Mouse (Mus musculus) intestine, postnatal 0 days (tissue): ENCODE measurements around the gene Phyhipl. TPM values are rescaled to one million over a fixed set of nuclear protein-coding genes. Genes with fewer than 3 reads are reported as not detected.

ENCODE experiments used
- ATAC-seq: fragments of 200-750 bp; cut with Nextera tagmentation; 2 replicates; pipeline ENCODE4 v1.8.0; 2017; ENCODE audit warnings: mild to moderate bottlenecking, moderate TSS enrichment, moderate library complexity
- H3K27ac ChIP-seq: fragments of 300-500 bp; sonication (generic); 2 replicates; pipeline ENCODE4 v1.5.1; 2014; ENCODE audit warnings: mild to moderate bottlenecking, low read depth, low read length, moderate library complexity
- H3K27me3 ChIP-seq: fragments of 300-500 bp; sonication (generic); replicated peaks from 2 replicates; pipeline ENCODE4 v1.6.1; 2014; ENCODE audit warnings: low read length, mixed read lengths; ENCODE audit not compliant: control insufficient read depth, insufficient read depth
- H3K36me3 ChIP-seq: fragments of 300-500 bp; sonication (generic); 2 replicates; pipeline ENCODE4 v1.6.1; 2014; ENCODE audit warnings: mild to moderate bottlenecking, moderate library complexity; ENCODE audit not compliant: control insufficient read depth, insufficient read depth
- H3K4me1 ChIP-seq: fragments of 300-500 bp; sonication (generic); replicated peaks from 2 replicates; pipeline ENCODE4 v1.6.1; 2014; ENCODE audit warnings: antibody characterized with exemption, low read length, mixed read lengths; ENCODE audit not compliant: control insufficient read depth, insufficient read depth
- H3K4me2 ChIP-seq: fragments of 300-500 bp; sonication (generic); replicated peaks from 2 replicates; pipeline ENCODE4 v1.6.1; 2014; ENCODE audit warnings: low read depth, mild to moderate bottlenecking, moderate library complexity
- H3K4me3 ChIP-seq: fragments of 300-500 bp; sonication (generic); 2 replicates; pipeline ENCODE4 v1.5.1; 2014; ENCODE audit warnings: low read depth, low read length
- H3K9ac ChIP-seq: fragments of 300-500 bp; sonication (generic); 2 replicates; pipeline ENCODE4 v1.6.1; 2014; ENCODE audit warnings: mild to moderate bottlenecking, low read depth, low read length
- H3K9me3 ChIP-seq: fragments of 300-500 bp; sonication (generic); 2 replicates; pipeline ENCODE4 v1.6.1; 2016; ENCODE audit warnings: mixed run types; ENCODE audit not compliant: control insufficient read depth
- CTCF ChIP-seq: sonication (generic); IDR thresholded peaks from 2 replicates; pipeline ENCODE4 v1.5.1; 2016; ENCODE audit warnings: low read depth, mild to moderate bottlenecking, control low read depth, antibody characterized with exemption, moderate library complexity
- WGBS: fragments of 180-500 bp; shearing (Covaris S2); extraction: QIAGEN DNeasy Blood & Tissue Kit; methylation state at CpG from one replicate; pipeline ENCODE4 v1.1.7; 2014; 5-methylcytosine and 5-hydroxymethylcytosine counted together
- polyA plus RNA-seq: library from polyadenylated mRNA; unstranded; fragments of >200 nt; fragmentation: Nextera tagmentation; extraction: Ambion mirVana; gene quantifications from 2 replicates; pipeline ENCODE4 v1.2.1, GENCODE M21; 2015

The Phyhipl gene
- polyA plus RNA-seq, 1 experiment from 2014 or later = 1.8 TPM

GRCm38 (mm10) chr10:70654655-70655054, 1.1 kb downstream of the Phyhipl start:
- no peaks in the 10 kb centered on the region for H3K36me3 ChIP-seq
- no peak overlapping the region for H3K4me2 ChIP-seq
- H3K4me3 ChIP-seq = no peak overlapping the region
- H3K27ac ChIP-seq = no peak overlapping the region
- H3K9ac ChIP-seq = no peak overlapping the region
- H3K27me3 ChIP-seq = no peaks in the 10 kb centered on the region
- no peaks in the 10 kb centered on the region for H3K9me3 ChIP-seq
- ATAC-seq = no peak
- no peaks in the 10 kb centered on the region for H3K4me1 ChIP-seq
- TF ChIP-seq CTCF = no peak
- 67% methylated on average over 4 of the region's 4 CpGs for WGBS

- no peak for TF ChIP-seq CTCF
- Histone ChIP-seq H3K4me3 (no peak overlapping the region), H3K27ac (no peak overlapping the region), H3K9ac (no peak overlapping the region), H3K27me3 (no peaks in the 10 kb centered on the region), H3K4me1 (no peaks in the 10 kb centered on the region), H3K9me3 (no peaks in the 10 kb centered on the region), H3K36me3 (no peaks in the 10 kb centered on the region), H3K4me2 (no peak overlapping the region)
- 69% methylated on average over 3 of the region's 3 CpGs for WGBS
- ATAC-seq = no peak
Observed at GRCm38 (mm10) chr10:70654139-70654538, 1.6 kb downstream of the Phyhipl start.

- no peak overlapping the region for H3K27ac ChIP-seq
- no peak overlapping the region for H3K4me2 ChIP-seq
- H3K9ac ChIP-seq = no peak overlapping the region
- no peaks in the 10 kb centered on the region for H3K9me3 ChIP-seq
- H3K4me3 ChIP-seq = no peak overlapping the region
- no peaks in the 10 kb centered on the region for H3K36me3 ChIP-seq
- no peak for ATAC-seq
- TF ChIP-seq CTCF = no peak
- WGBS = 58% methylated on average over 16 of the region's 16 CpGs
- H3K27me3 ChIP-seq = no peaks in the 10 kb centered on the region
- H3K4me1 ChIP-seq = no peaks in the 10 kb centered on the region
Observed at GRCm38 (mm10) chr10:70651769-70652648, 3.8 kb downstream of the Phyhipl start.

GRCm38 (mm10) chr10:70648831-70649230, 6.9 kb downstream of the Phyhipl start:
- no peaks in the 10 kb centered on the region for H3K4me1 ChIP-seq
- no peak for TF ChIP-seq CTCF
- no peak overlapping the region for H3K27ac ChIP-seq
- no peaks in the 10 kb centered on the region for H3K9me3 ChIP-seq
- H3K4me2 ChIP-seq = no peak overlapping the region
- 59% methylated on average over 5 of the region's 5 CpGs for WGBS
- no peaks in the 10 kb centered on the region for H3K36me3 ChIP-seq
- no peak for ATAC-seq
- no peak overlapping the region for H3K9ac ChIP-seq
- H3K27me3 ChIP-seq = no peaks in the 10 kb centered on the region
- H3K4me3 ChIP-seq = no peak overlapping the region

- Histone ChIP-seq H3K9ac (no peak overlapping the region), H3K4me1 (no peaks in the 10 kb centered on the region), H3K9me3 (no peaks in the 10 kb centered on the region), H3K4me3 (no peak overlapping the region), H3K4me2 (no peak overlapping the region), H3K27ac (no peak overlapping the region), H3K27me3 (no peaks in the 10 kb centered on the region), H3K36me3 (no peaks in the 10 kb centered on the region)
- ATAC-seq = no peak
- WGBS = 49% methylated on average over 9 of the region's 9 CpGs
- no peak for TF ChIP-seq CTCF
Observed at GRCm38 (mm10) chr10:70643131-70643530, 12.6 kb downstream of the Phyhipl start.

- no peak for ATAC-seq
- no peak overlapping the region for H3K9ac ChIP-seq
- H3K36me3 ChIP-seq = no peaks in the 10 kb centered on the region
- no peak overlapping the region for H3K4me2 ChIP-seq
- H3K9me3 ChIP-seq = no peaks in the 10 kb centered on the region
- no peaks in the 10 kb centered on the region for H3K27me3 ChIP-seq
- no peak overlapping the region for H3K4me3 ChIP-seq
- H3K27ac ChIP-seq = no peak overlapping the region
- H3K4me1 ChIP-seq = no peaks in the 10 kb centered on the region
- WGBS = 82% methylated on average over 11 of the region's 11 CpGs
- TF ChIP-seq CTCF = no peak
Observed at GRCm38 (mm10) chr10:70640896-70641596, 14.7 kb downstream of the Phyhipl start.
